Mouse (Mus musculus) erythroblast, adult 5-6 weeks (primary cell): ENCODE results near the gene Smad9. TPM values are rescaled to one million over a fixed set of nuclear protein-coding genes. Genes with fewer than 3 reads are reported as not detected.

Experiments used
- ATAC-seq: replicated peaks from 2 replicates; pipeline ENCODE4 v1.8.0; 2016; ENCODE audit warnings: moderate number of reproducible peaks, mild to moderate bottlenecking, moderate TSS enrichment, inconsistent platforms; ENCODE audit not compliant: poor library complexity, low FRiP score, severe bottlenecking
- total RNA-seq, 2 experiments: library from RNA; stranded (forward) in 1 of 2; stranded (reverse) in 1 of 2; fragments of 150-400 nt in 1 of 2; fragments of 200-764, 138-1000 nt in 1 of 2; gene quantifications; 2 replicates each; pipeline versions ENCODE4 v1.2.3 to v1.2.4; 2015 to 2017; ENCODE audit warnings: low replicate concordance in 2 of 2

Smad9 gene
- total RNA-seq, 2 experiments from 2014 or later = not detected

DNA sequence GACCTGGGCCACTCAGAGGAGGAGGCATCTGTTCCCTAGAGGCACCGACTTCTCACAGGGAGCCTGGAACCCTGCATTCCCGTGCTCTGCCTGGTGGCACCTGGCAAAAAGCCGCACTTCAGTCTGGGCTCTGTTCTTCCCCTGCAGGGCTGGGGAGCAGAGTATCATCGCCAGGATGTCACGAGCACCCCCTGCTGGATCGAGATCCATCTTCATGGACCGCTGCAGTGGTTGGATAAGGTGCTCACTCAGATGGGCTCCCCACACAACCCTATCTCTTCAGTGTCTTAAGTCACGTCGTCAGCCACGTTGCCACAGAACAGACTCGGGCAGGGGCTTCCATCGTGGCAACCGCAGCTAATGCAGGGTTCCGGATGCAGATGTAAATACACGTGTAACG is 41.8 kb downstream of the Smad9 start:
- 0 out of 2 replicates have a peak, but pooled peaks have one; percentile 57 for ATAC-seq

DNA sequence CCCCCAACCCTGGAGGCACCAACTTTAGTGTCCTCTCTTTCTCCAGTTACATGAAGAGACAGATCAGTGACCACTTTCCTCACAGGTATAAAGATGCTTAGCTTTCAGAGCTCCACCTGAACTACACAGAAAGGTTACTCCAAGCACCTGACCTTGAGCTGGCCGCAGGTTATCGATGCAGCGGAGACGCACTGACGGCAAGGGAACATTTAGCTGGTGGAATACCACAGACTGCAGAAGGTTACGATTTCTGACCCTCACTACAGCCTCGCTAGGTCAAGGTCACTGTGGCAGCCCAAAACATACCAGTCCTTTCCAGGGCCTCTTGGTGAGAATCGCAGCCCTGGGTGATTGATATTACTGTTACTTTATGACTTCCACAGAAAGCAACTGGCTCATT is 48.3 kb downstream of the Smad9 start:
- ATAC-seq = no peak

DNA sequence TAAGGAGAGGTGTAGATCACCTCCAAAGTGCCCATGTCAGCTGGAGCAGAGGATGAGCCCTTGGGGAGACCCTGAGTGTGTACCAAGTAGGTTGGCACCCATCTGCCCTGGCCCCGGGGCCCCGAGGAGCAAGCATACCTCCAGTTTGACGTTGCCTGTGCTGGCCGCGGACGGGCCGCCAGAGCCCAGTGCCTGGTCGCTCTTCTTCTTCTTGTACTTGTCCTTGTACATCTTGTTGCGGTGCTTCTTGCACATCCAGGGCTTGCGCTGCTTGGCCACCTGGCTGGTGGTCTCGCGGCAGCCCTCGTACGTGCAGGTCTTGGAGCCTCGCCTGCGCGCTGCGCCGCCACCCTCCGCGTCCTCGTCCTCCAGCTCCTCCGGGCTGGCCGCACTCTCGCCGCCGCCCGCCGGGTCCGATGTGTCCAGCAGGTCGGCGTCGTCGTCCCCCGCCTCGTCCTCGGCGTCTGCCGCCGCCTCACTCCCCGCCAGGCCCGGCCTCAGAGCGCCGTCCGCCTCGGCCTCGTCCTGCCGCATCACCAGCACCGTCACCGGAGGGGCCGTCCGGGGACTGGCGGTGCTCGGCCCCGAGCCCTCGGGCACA is 51.8 kb downstream of the Smad9 start:
- peak; percentile 37 for ATAC-seq

DNA sequence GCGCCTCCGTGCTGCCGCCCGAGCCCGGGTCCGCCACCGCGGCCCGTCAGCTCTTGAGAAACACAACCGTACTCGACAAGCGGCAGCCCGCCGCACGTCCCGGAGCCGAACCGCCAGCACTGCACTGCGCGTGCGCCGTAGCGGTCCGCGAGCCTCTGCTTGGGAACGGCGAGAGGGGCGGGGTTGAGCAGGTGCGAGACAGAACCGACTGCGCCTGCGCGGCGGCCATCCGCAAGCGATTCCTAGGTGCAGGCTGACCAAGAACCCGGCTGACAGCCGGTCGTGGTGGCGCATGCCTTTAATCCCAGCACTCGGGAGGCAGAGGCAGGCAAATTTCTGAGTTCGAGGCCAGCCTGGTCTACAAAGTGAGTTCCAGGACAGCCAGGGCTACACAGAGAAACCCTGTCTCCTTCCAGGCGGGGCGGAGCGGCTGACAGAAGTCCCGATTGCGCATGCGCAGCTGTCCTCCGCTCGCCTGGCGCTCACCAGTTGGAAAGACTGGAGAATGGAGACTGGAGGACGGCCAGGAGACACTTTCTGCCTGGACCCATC is 52.4 kb downstream of the Smad9 start, which contains the start of gene Rfxap:
Rfxap (minus strand) TSS at position 126 of the 552 bp plus-strand sequence.
- ATAC-seq = peak; percentile 94

DNA sequence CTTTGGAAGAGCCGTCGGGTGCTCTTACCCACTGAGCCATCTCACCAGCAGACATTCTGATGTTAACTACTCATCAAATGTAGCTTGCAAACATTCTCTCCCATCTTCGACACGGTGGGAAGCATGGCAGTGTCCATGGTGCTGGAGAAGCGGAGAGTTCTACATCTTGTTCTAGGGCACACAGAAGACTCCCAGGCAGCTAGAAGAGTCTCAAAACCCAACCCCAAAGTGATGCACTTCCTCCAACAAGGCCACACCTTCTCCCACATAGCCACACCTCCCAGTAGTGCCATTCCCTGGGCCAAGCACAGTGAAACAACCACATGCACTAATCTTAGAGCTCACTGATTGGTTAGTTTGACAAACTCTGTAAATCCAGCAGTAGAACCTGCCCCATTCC is 53.7 kb downstream of the Smad9 start:
- no peak for ATAC-seq

DNA sequence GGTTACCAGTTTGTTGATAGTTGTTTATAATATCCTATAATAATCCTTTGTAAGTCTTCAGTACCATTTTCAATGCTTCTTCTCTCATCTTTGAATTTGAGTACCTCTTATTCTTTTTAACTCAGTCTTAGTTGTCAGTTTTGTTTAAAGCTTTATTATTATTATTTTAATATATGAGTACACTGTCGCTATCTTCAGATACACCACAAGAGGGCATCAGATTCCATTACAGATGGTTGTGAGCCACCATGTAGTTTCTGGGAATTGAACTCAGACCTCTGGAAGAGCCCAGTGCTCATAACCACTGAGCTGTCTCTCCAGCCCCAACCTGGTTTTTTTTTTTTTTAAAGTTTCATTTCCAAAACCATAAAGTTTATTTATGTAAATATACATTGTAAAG is 56.2 kb downstream of the Smad9 start:
- ATAC-seq = no peak

DNA sequence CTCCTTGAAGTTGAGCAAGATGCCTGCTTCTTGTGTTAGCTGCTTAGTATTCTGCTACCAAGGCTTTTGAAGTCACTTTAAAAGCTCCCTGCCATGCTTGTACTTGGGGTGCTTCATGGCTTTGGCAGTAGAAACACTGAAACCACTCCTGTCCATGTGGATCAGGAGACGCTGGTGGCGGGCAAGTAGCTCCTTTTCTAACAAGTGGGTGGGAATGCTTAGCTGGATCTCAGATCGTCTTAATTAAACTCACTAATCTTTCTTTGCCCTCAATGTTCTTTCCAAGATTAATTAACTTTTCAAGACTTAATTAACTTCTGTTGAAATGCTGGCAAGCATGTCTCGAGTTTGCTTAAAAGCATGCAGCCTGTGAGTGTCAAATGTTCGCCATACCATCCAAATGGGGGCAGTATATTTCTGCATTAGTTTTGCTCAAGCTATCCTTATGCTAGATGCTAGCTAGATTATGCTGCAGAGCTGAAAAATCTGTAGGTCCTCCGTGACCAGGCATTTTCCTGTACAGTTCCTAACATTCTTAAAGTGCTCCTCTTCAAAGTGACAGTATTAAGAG is 58.1 kb downstream of the Smad9 start:
- no peak for ATAC-seq

DNA sequence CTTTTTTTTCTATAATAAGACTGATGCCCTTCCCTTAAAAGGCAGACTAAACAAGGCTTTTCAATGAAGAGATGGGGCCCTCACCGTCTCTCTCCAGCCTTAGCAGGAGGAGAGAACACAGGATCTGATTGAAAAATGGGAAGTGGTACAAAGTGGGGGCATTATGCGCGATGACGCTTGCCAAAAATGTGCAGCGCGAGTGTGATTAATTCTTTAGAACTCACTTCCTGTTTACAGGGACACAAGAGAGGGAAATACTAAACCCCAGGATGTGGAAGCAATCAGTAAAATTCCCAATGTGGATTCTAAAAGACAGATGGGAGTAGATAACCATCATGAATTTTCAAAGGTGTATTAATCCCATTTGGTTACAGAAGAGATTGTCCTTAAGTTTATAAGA is 59.2 kb downstream of the Smad9 start:
- no peak for ATAC-seq

DNA sequence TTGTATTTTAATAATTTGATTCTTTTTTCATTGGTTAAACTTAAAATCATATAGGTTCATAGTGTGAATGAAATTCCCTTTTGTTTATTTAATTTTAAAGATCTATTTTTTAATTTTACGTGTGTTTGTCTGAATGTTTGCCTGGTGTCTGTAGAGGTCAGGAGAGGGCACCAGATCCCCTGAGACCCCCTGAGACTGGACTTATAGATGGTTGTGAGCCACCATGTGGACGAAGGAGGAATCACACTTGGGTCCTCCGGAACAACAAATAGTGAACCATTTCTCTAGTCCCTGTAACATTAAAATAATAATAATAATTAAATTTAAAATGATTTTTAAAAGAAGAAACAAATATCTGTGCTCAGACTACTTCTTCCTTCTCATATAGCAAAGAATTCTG is 59.9 kb downstream of the Smad9 start:
- no peak for ATAC-seq

DNA sequence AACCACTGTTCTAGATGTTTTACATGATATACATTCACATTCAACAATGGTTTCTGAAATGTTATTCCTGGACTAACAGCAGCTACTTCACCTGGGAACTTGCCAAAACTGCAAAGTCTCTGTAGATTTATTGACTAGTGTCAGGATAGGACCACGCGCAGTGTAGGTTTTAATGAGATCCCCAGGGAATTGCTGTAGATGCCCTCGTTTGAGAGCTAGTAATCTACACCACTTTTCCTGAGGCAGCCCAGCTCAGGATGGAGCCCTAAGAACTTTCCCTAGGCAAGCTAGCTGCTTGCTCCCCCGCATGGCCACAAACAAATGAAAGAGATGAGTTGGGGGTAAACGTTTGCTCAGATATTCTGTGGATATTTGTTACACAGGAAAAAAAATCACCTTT is 67.1 kb downstream of the Smad9 start:
- ATAC-seq = no peak

DNA sequence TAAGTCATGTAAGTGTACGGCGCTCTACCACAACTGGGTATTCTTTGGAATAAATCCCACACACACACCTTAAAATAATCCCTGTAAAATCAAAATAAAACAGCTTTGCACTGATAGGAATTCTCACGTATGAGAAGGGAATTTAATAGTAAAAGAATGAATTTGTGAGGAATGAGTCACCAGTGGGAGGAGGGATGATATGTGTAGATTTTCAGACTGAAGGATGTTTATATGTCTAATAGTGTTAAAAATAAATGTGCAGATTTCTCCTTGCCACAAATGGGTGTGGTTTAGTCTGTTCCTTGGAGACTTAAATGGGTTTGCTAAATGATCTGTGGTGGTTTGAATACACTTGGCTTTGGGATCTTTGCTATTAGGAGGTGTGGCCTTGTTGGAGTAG is 77.1 kb downstream of the Smad9 start:
- ATAC-seq = no peak

DNA sequence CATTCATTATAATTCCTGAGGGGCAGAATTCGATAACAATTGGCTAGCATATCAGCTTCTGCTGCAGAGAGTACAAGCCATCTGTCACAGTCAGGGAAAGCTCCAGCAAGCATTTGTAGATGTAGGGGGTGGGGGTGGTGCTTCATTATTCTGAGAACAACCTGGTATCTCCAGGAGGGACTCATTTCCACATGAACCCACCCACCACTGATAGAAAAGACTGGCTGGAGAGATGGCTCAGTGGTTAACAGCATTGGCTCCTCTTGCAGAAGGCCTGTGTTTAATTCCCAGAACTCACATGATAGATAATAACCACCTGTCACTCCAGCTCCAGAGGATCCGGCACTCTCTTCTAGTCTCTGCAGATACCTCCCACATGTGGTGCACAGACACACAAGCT is 80.0 kb downstream of the Smad9 start:
- no peak for ATAC-seq

Other genes starting within 250 kb of the Smad9 start
- 21.5 and 40.5 TPM in 2 replicates for gene Supt20, start 62.8 kb upstream of the Smad9 start, total RNA-seq (2015; ENCODE audit: low replicate concordance)
- 11.4 and 14.9 TPM in 2 replicates for gene Supt20, start 62.8 kb upstream of the Smad9 start, total RNA-seq (2017; ENCODE audit: low replicate concordance)
- not detected in 2 replicates for gene Gm21958, start 41.2 kb upstream of the Smad9 start, total RNA-seq (2015; ENCODE audit: low replicate concordance)
- 6.4 TPM in 1 of 2 replicates, not detected in the other for gene Gm21958, start 41.2 kb upstream of the Smad9 start, total RNA-seq (2017; ENCODE audit: low replicate concordance)
- 60.6 and 68.0 TPM in 2 replicates for gene Exosc8, start 20.2 kb upstream of the Smad9 start, total RNA-seq (2015; ENCODE audit: low replicate concordance)
- gene Exosc8, start 20.2 kb upstream of the Smad9 start, total RNA-seq (2017; ENCODE audit: low replicate concordance) = 14.1 and 65.2 TPM in 2 replicates
- gene Alg5, start 20.0 kb upstream of the Smad9 start, total RNA-seq (2015; ENCODE audit: low replicate concordance) = 2.1 and 8.8 TPM in 2 replicates
- 2.4 and 12.2 TPM in 2 replicates for gene Alg5, start 20.0 kb upstream of the Smad9 start, total RNA-seq (2017; ENCODE audit: low replicate concordance)
- gene Rfxap, start 52.2 kb downstream of the Smad9 start, total RNA-seq (2015; ENCODE audit: low replicate concordance) = 6.1 and 8.4 TPM in 2 replicates
- gene Rfxap, start 52.2 kb downstream of the Smad9 start, total RNA-seq (2017; ENCODE audit: low replicate concordance) = 7.1 and 19.2 TPM in 2 replicates
- not detected in 2 replicates for gene Sertm1, start 160.3 kb downstream of the Smad9 start, total RNA-seq (2015; ENCODE audit: low replicate concordance)
- not detected in 2 replicates for gene Sertm1, start 160.3 kb downstream of the Smad9 start, total RNA-seq (2017; ENCODE audit: low replicate concordance)